Mouse (Mus musculus) heart, embryonic 16.5 days (tissue): ENCODE results near the gene Gm49661. TPM values are rescaled to one million over a fixed set of nuclear protein-coding genes. Genes with fewer than 3 reads are reported as not detected.

Source experiments
- ATAC-seq: fragments of 200-750 bp; cut with Nextera tagmentation; replicated peaks from 2 replicates; pipeline ENCODE4 v1.8.0; 2017; ENCODE audit warnings: moderate number of reproducible peaks; ENCODE audit not compliant: insufficient read depth, low FRiP score; ENCODE audit errors: extremely low read depth
- H3K27ac ChIP-seq: fragments of 300-500 bp; sonication (generic); 2 replicates; pipeline ENCODE4 v1.5.1; 2014; ENCODE audit warnings: mild to moderate bottlenecking, low read length, control low read depth, moderate library complexity
- H3K27me3 ChIP-seq: fragments of 300-500 bp; sonication (generic); 2 replicates; pipeline ENCODE4 v1.6.1; 2014; ENCODE audit warnings: low read length, mixed read lengths; ENCODE audit not compliant: control insufficient read depth, insufficient read depth
- H3K36me3 ChIP-seq: fragments of 300-500 bp; sonication (generic); 2 replicates; pipeline ENCODE4 v1.6.1; 2014; ENCODE audit not compliant: control insufficient read depth, insufficient read depth
- H3K4me1 ChIP-seq: fragments of 300-500 bp; sonication (generic); 2 replicates; pipeline ENCODE4 v1.6.1; 2014; ENCODE audit warnings: low read length, mixed read lengths; ENCODE audit not compliant: control insufficient read depth, insufficient read depth
- H3K4me2 ChIP-seq: fragments of 300-500 bp; sonication (generic); 2 replicates; pipeline ENCODE4 v1.6.1; 2014; ENCODE audit warnings: low read depth, mild to moderate bottlenecking, control low read depth, low read length
- H3K4me3 ChIP-seq: fragments of 300-500 bp; sonication (generic); 2 replicates; pipeline ENCODE4 v1.5.1; 2014; ENCODE audit warnings: mild to moderate bottlenecking, control low read depth, low read length
- H3K9ac ChIP-seq: fragments of 300-500 bp; sonication (generic); 2 replicates; pipeline ENCODE4 v1.6.1; 2014; ENCODE audit warnings: low read length, control low read depth
- H3K9me3 ChIP-seq: fragments of 300-500 bp; sonication (generic); replicated peaks from 2 replicates; pipeline ENCODE4 v1.6.1; 2016; ENCODE audit warnings: low read length; ENCODE audit not compliant: control insufficient read depth
- WGBS: fragments of 180-500 bp; shearing (Covaris S2); extraction: QIAGEN DNeasy Blood & Tissue Kit; methylation state at CpG from one replicate; pipeline ENCODE4 v1.1.7; 2014; 5-methylcytosine and 5-hydroxymethylcytosine counted together
- polyA plus RNA-seq: library from polyadenylated mRNA; unstranded; fragments of >200 nt; fragmentation: Nextera tagmentation; extraction: Ambion mirVana; gene quantifications from 2 replicates; pipeline ENCODE4 v1.2.1, GENCODE M21; 2015

Gene Gm49661
- polyA plus RNA-seq, 1 experiment from 2014 or later: not detected

- H3K4me3 ChIP-seq: no peak overlapping the region
- H3K4me1 ChIP-seq: peaks cover 30% of the 10 kb centered on the region
- peaks cover 16% of the 10 kb centered on the region for H3K36me3 ChIP-seq
- WGBS: 60% methylated on average over 4 of the region's 4 CpGs
- no peak overlapping the region for H3K4me2 ChIP-seq
- H3K27ac ChIP-seq: no peak overlapping the region
- H3K9ac ChIP-seq: no peak overlapping the region
- no peak for ATAC-seq
- H3K27me3 ChIP-seq: no peaks in the 10 kb centered on the region
- H3K9me3 ChIP-seq: no peaks in the 10 kb centered on the region
Observed at GRCm38 (mm10) chr8:84973803-84974542, 4.7 kb upstream of the Gm49661 start.

GRCm38 (mm10) chr8:84973079-84973478 lies 3.8 kb upstream of the Gm49661 start:
- Histone ChIP-seq H3K27ac (no peak overlapping the region), H3K4me3 (no peak overlapping the region), H3K9ac (no peak overlapping the region), H3K36me3 (peaks cover 16% of the 10 kb centered on the region), H3K4me2 (no peak overlapping the region), H3K4me1 (peaks cover 32% of the 10 kb centered on the region), H3K27me3 (no peaks in the 10 kb centered on the region), H3K9me3 (no peaks in the 10 kb centered on the region)
- 90% methylated on average over 1 of the region's 1 CpGs for WGBS
- ATAC-seq: no peak

GRCm38 (mm10) chr8:84970913-84971312 lies 1.7 kb upstream of the Gm49661 start:
- Histone ChIP-seq H3K4me1 (peaks cover 29% of the 10 kb centered on the region), H3K27ac (no peak overlapping the region)
- WGBS: 42% methylated on average over 5 of the region's 5 CpGs

GRCm38 (mm10) chr8:84970135-84970790 lies 1.0 kb upstream of the Gm49661 start:
- 8% methylated on average over 21 of the region's 21 CpGs for WGBS
- ATAC-seq: no peak
- Histone ChIP-seq H3K9ac (peak overlapping the region; percentile 88), H3K27ac (peak overlapping the region; percentile 84), H3K4me1 (peaks cover 28% of the 10 kb centered on the region), H3K9me3 (no peaks in the 10 kb centered on the region), H3K36me3 (peaks cover 16% of the 10 kb centered on the region), H3K4me3 (peak overlapping the region; percentile 74), H3K27me3 (no peaks in the 10 kb centered on the region), H3K4me2 (peak overlapping the region; percentile 86)

More at GRCm38 (mm10) chr8:84970913-84971312, 1.7 kb upstream of the Gm49661 start:
- Histone ChIP-seq H3K4me3 (peak overlapping the region; percentile 74), H3K27me3 (no peaks in the 10 kb centered on the region), H3K36me3 (peaks cover 16% of the 10 kb centered on the region), H3K9me3 (no peaks in the 10 kb centered on the region), H3K4me2 (peak overlapping the region; percentile 86), H3K9ac (peak overlapping the region; percentile 88)
- no peak for ATAC-seq

GRCm38 (mm10) chr8:84968650-84969049 lies 583 bp downstream of the Gm49661 start:
- H3K36me3 ChIP-seq: peaks cover 9% of the 10 kb centered on the region
- WGBS: 19% methylated on average over 2 of the region's 2 CpGs
- peak overlapping the region; percentile 86 for H3K4me2 ChIP-seq
- H3K9ac ChIP-seq: peak overlapping the region; percentile 88
- H3K9me3 ChIP-seq: no peaks in the 10 kb centered on the region
- H3K4me1 ChIP-seq: peaks cover 33% of the 10 kb centered on the region
- peak overlapping the region; percentile 84 for H3K27ac ChIP-seq
- no peaks in the 10 kb centered on the region for H3K27me3 ChIP-seq
- H3K4me3 ChIP-seq: peak overlapping the region; percentile 74
- no peak for ATAC-seq

- WGBS: 84% methylated on average over 13 of the region's 13 CpGs
- Histone ChIP-seq H3K36me3 (peaks cover 12% of the 10 kb centered on the region), H3K27me3 (no peaks in the 10 kb centered on the region), H3K9ac (no peak overlapping the region), H3K27ac (no peak overlapping the region), H3K4me1 (peaks cover 33% of the 10 kb centered on the region), H3K9me3 (no peaks in the 10 kb centered on the region), H3K4me2 (no peak overlapping the region), H3K4me3 (no peak overlapping the region)
- ATAC-seq: no peak
Observed at GRCm38 (mm10) chr8:84967532-84968304, 1.5 kb downstream of the Gm49661 start.

- 30% methylated on average over 3 of the region's 3 CpGs for WGBS
- no peak overlapping the region for H3K9ac ChIP-seq
- H3K9me3 ChIP-seq: no peaks in the 10 kb centered on the region
- no peak overlapping the region for H3K4me3 ChIP-seq
- no peaks in the 10 kb centered on the region for H3K27me3 ChIP-seq
- no peak overlapping the region for H3K4me2 ChIP-seq
- peaks cover 8% of the 10 kb centered on the region for H3K36me3 ChIP-seq
- H3K27ac ChIP-seq: peak overlapping the region; percentile 30; the same call in 1 of the 2 replicates
- ATAC-seq: no peak
- H3K4me1 ChIP-seq: peaks cover 33% of the 10 kb centered on the region
Observed at GRCm38 (mm10) chr8:84966603-84967002, 2.6 kb downstream of the Gm49661 start.

GRCm38 (mm10) chr8:84965731-84966291 lies 3.4 kb downstream of the Gm49661 start:
- Histone ChIP-seq H3K9ac (peak overlapping the region; percentile 80), H3K36me3 (0 out of 2 replicates have a peak, but pooled peaks cover 3% of the 10 kb centered on the region), H3K27ac (peak overlapping the region; percentile 72), H3K4me2 (peak overlapping the region; percentile 96), H3K4me1 (peaks cover 29% of the 10 kb centered on the region), H3K27me3 (no peaks in the 10 kb centered on the region), H3K9me3 (no peaks in the 10 kb centered on the region), H3K4me3 (peak overlapping the region; percentile 77)
- peak; percentile 88 for ATAC-seq
- 0% methylated on average over 41 of the region's 41 CpGs for WGBS
